Mouse (Mus musculus) embryonic facial prominence, embryonic 12.5 days (tissue): ENCODE results near the gene Usp31. TPM values are rescaled to one million over a fixed set of nuclear protein-coding genes. Genes with fewer than 3 reads are reported as not detected.

ENCODE experiments used
- ATAC-seq: fragments of 200-750 bp; cut with Nextera tagmentation; 2 replicates; pipeline ENCODE4 v1.8.0; 2017; ENCODE audit not compliant: insufficient number of reproducible peaks, insufficient read depth, low FRiP score, low TSS enrichment
- H3K27ac ChIP-seq: fragments of 300-500 bp; sonication (generic); 2 replicates; pipeline ENCODE4 v1.5.1; 2016; ENCODE audit warnings: mild to moderate bottlenecking
- H3K27me3 ChIP-seq: fragments of 300-500 bp; sonication (generic); 2 replicates; pipeline ENCODE4 v1.6.1; 2016; ENCODE audit warnings: mild to moderate bottlenecking, moderate library complexity
- H3K36me3 ChIP-seq: fragments of 300-500 bp; sonication (generic); 2 replicates; pipeline ENCODE4 v1.6.1; 2016; ENCODE audit warnings: mild to moderate bottlenecking
- H3K4me1 ChIP-seq: fragments of 300-500 bp; sonication (generic); 2 replicates; pipeline ENCODE4 v1.6.1; 2016
- H3K4me2 ChIP-seq: fragments of 300-500 bp; sonication (generic); replicated peaks from 2 replicates; pipeline ENCODE4 v1.6.1; 2016; ENCODE audit warnings: mild to moderate bottlenecking, moderate library complexity
- H3K4me3 ChIP-seq: fragments of 300-500 bp; sonication (generic); 2 replicates; pipeline ENCODE4 v1.5.1; 2016; ENCODE audit warnings: mild to moderate bottlenecking
- H3K9ac ChIP-seq: fragments of 300-500 bp; sonication (generic); 2 replicates; pipeline ENCODE4 v1.6.1; 2016; ENCODE audit warnings: mild to moderate bottlenecking, moderate library complexity
- H3K9me3 ChIP-seq: fragments of 300-500 bp; sonication (generic); 2 replicates; pipeline ENCODE4 v1.6.1; 2016; ENCODE audit warnings: mild to moderate bottlenecking, moderate library complexity
- WGBS: fragments of 180-500 bp; shearing (Covaris S2); methylation state at CpG from one replicate; pipeline ENCODE4 v1.1.7; 2016; 5-methylcytosine and 5-hydroxymethylcytosine counted together
- polyA plus RNA-seq: library from polyadenylated mRNA; unstranded; fragments of >200 nt; fragmentation: Nextera tagmentation; extraction: Ambion mirVana; gene quantifications from 2 replicates; pipeline ENCODE4 v1.2.1, GENCODE M21; 2016

The Usp31 gene
- polyA plus RNA-seq = 2.3 and 2.9 TPM in 2 replicates

- peak within 1 kb of the TSS; percentile 96 for H3K4me2 ChIP-seq
- no peaks in the 10 kb centered on the region for H3K27me3 ChIP-seq
- peak within 1 kb of the TSS; percentile 86 for H3K27ac ChIP-seq
- peak within 1 kb of the TSS; percentile 80 for H3K9ac ChIP-seq
- peak; percentile 99 for ATAC-seq
- no peaks in the 10 kb centered on the region; the same call in 1 of the 2 replicates for H3K36me3 ChIP-seq
- peak within 1 kb of the TSS; percentile 78 for H3K4me3 ChIP-seq
- H3K9me3 ChIP-seq = no peaks in the 10 kb centered on the region
- peaks cover 20% of the 10 kb centered on the region for H3K4me1 ChIP-seq
- under 1% methylated on average over 66 of the region's 82 CpGs for WGBS
Measured at GRCm38 (mm10) chr7:121707073-121707667, at the start of gene Usp31. Usp31 (minus strand) TSS chr7:121707253.

DNA sequence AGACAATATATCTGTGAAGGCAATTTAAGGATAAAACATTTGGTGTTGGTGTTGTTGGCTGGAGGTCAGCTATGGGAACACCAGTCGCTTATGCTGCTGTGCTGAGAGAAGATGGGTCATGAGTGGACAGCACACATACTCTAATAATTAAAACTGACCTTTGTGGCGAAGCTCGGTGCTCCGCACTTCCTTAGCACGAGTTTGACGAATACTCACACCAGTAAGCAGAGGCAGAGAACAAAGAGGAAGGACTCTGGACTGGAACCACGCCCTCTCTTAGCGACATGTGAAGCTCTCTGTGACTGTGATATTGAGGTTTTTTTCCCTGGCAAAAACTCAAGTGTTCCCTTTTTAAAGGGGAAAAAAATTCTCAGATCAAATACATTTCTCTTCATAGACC is 47.7 kb upstream of the Usp31 start:
- Histone ChIP-seq H3K9me3 (no peaks in the 10 kb centered on the region), H3K27ac (no peak overlapping the region), H3K4me1 (no peaks in the 10 kb centered on the region), H3K27me3 (no peaks in the 10 kb centered on the region), H3K9ac (no peak overlapping the region), H3K4me2 (no peak overlapping the region), H3K4me3 (no peak overlapping the region), H3K36me3 (no peaks in the 10 kb centered on the region)
- no peak for ATAC-seq
- 70% methylated on average over 8 of the region's 8 CpGs for WGBS

DNA sequence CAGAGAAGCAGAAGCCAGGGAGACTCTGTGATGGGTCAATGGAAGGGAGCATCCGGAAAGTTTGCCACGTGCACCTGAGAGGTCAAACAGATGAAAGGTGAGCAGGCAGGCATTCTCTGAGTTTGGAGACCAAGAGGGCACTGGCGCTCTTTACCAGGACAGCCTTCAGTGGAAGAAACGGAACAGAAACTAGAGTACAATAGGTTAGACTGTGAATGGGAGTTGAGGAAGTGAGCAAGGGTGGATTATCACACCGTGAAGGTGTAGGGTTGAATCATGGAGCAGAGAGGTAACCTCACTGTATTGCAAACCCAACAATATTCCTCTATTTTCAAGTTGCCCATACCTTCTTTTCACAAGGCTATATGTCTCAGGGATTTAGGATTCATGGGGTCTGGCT is 43.2 kb upstream of the Usp31 start:
- no peak for ATAC-seq

GRCm38 (mm10) chr7:121737511-121738415 is 30.7 kb upstream of the Usp31 start:
- no peaks in the 10 kb centered on the region for H3K9me3 ChIP-seq
- no peaks in the 10 kb centered on the region for H3K36me3 ChIP-seq
- ATAC-seq = no peak
- H3K4me2 ChIP-seq = no peak overlapping the region
- peaks cover 7% of the 10 kb centered on the region; the same call in 1 of the 2 replicates for H3K4me1 ChIP-seq
- H3K27ac ChIP-seq = no peak overlapping the region
- H3K9ac ChIP-seq = no peak overlapping the region
- H3K27me3 ChIP-seq = peaks cover 30% of the 10 kb centered on the region
- WGBS = 70% methylated on average over 29 of the region's 29 CpGs
- H3K4me3 ChIP-seq = no peak overlapping the region

More for the DNA sequence above, 43.2 kb upstream of the Usp31 start:
- no peak overlapping the region for H3K4me2 ChIP-seq
- no peak overlapping the region for H3K9ac ChIP-seq
- H3K4me3 ChIP-seq = no peak overlapping the region
- no peaks in the 10 kb centered on the region for H3K36me3 ChIP-seq
- no peaks in the 10 kb centered on the region for H3K9me3 ChIP-seq
- H3K4me1 ChIP-seq = no peaks in the 10 kb centered on the region
- H3K27me3 ChIP-seq = no peaks in the 10 kb centered on the region
- WGBS = 78% methylated on average over 5 of the region's 5 CpGs
- H3K27ac ChIP-seq = no peak overlapping the region

DNA sequence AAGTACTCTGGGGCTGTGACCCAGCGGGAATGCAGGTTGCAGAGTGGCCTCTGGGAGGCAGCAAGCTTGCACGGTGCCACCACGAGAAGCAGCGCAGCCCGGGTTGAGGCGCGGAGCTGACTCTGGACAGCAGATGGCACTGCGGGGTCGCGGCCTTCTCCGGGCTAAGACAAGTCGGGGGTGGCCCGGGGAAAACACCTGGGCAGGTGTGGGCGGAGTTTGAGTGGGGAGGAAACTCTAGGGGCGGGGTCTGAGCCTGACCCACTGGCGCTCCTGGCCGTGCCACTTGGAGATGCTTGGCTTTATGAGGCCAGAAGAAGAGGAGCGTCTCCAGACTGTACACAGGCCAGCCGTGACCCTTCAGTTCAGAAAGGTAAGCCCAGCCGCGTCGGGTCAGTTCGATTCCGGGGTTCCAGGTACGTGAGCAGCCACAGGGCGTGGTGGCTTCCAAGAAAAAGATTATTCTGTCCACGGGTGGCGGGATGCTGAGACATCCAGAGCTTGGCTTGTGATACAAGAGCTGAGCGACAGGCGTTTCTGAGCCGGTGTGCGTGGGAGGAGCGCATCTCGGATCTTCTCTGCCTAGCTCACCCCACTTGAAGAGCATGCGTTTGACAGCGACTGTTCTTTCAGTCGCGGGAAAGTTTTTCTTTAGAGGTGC is 27.2 kb upstream of the Usp31 start, which contains the start of gene Scnn1g:
Scnn1g (plus strand) TSS at position 309 of the 661 bp plus-strand sequence.
- no peak within 1 kb of the TSS for H3K9ac ChIP-seq

DNA sequence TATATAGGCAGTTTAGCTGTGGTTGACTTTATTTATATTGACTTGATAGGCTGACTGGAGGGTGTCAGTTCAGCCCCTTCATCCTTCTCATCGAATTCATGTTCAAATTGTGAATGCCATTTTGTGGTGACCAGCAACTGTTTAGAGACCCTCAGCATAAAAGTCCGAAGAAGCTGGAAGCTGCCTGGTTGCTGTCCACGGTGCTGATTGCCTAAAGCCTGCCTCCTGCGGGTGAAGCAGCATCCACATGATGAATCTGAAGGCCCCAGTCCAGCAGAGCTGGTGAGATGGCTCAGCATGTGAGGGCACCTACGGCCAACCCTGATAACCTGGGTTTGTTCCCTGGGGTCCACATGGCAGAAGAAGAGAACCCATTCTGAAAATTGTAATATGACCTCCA is 23.2 kb upstream of the Usp31 start:
- Histone ChIP-seq H3K4me2 (no peak overlapping the region), H3K4me1 (peaks cover 7% of the 10 kb centered on the region; the same call in 1 of the 2 replicates), H3K36me3 (no peaks in the 10 kb centered on the region), H3K9ac (no peak overlapping the region), H3K4me3 (no peak overlapping the region), H3K27ac (no peak overlapping the region), H3K27me3 (peaks cover 19% of the 10 kb centered on the region), H3K9me3 (no peaks in the 10 kb centered on the region)
- WGBS = 17% methylated on average over 5 of the region's 5 CpGs
- no peak for ATAC-seq

More for the DNA sequence above, 27.2 kb upstream of the Usp31 start, which contains the start of gene Scnn1g:
- Histone ChIP-seq H3K36me3 (no peaks in the 10 kb centered on the region), H3K9me3 (no peaks in the 10 kb centered on the region), H3K4me1 (peaks cover 7% of the 10 kb centered on the region; the same call in 1 of the 2 replicates), H3K27ac (no peak within 1 kb of the TSS), H3K4me2 (peak within 1 kb of the TSS; percentile 50), H3K4me3 (peak within 1 kb of the TSS; percentile 31), H3K27me3 (peaks cover 30% of the 10 kb centered on the region)
- ATAC-seq = peak; percentile 81
- under 1% methylated on average over 38 of the region's 38 CpGs for WGBS

GRCm38 (mm10) chr7:121717031-121717430 is 10.0 kb upstream of the Usp31 start:
- H3K4me2 ChIP-seq = no peak overlapping the region
- no peaks in the 10 kb centered on the region for H3K27me3 ChIP-seq
- WGBS = 74% methylated on average over 7 of the region's 7 CpGs
- H3K27ac ChIP-seq = no peak overlapping the region
- no peak overlapping the region for H3K4me3 ChIP-seq
- no peaks in the 10 kb centered on the region for H3K9me3 ChIP-seq
- ATAC-seq = no peak
- no peak overlapping the region for H3K9ac ChIP-seq
- H3K36me3 ChIP-seq = no peaks in the 10 kb centered on the region
- H3K4me1 ChIP-seq = no peaks in the 10 kb centered on the region

GRCm38 (mm10) chr7:121711171-121711570 is 4.1 kb upstream of the Usp31 start:
- Histone ChIP-seq H3K4me1 (0 out of 2 replicates have a peak, but pooled peaks cover under 1% of the 10 kb centered on the region), H3K4me3 (no peak overlapping the region), H3K27ac (no peak overlapping the region), H3K27me3 (no peaks in the 10 kb centered on the region), H3K9me3 (no peaks in the 10 kb centered on the region), H3K9ac (no peak overlapping the region), H3K36me3 (no peaks in the 10 kb centered on the region), H3K4me2 (no peak overlapping the region)
- no peak for ATAC-seq
- WGBS = 44% methylated on average over 2 of the region's 2 CpGs

DNA sequence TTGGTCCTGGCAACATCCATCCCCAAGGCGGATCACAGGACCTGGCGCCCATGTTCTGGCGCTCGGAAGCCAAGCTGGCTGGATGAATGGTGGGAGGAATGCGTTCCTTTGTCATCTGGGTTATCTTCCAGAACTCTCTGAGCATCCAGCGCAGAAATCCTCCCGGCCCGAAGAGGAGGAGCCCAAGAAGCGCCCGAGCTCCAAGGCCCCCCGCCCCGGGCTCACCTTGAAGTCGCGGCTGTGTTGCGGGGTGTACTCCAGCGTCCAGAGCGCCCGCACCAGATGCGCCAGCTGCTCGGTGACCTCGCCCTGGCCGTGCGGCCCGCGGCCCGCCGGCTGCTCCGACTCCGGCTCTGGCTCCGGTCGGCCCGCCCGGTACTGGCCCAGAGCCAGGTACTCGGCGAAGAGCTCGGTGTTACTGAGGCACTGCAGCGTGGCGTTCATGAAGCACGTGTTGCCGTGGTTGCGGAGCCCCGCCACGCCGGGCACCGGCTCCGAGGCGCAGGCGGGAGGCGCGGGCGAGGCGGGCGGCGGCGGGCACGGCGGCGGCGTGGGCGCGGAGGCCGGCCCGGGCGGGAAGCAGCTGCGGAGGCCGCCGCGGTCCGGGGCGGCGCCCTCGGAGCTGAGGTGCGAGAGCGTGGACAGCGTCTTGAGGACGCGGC is 511 bp downstream of the Usp31 start:
- peak overlapping the region; percentile 96 for H3K4me2 ChIP-seq
- H3K4me3 ChIP-seq = peak overlapping the region; percentile 78
- no peaks in the 10 kb centered on the region for H3K9me3 ChIP-seq
- ATAC-seq = peak; percentile 12
- peak overlapping the region; percentile 80 for H3K9ac ChIP-seq
- H3K27me3 ChIP-seq = no peaks in the 10 kb centered on the region
- H3K4me1 ChIP-seq = peaks cover 20% of the 10 kb centered on the region
- H3K36me3 ChIP-seq = no peaks in the 10 kb centered on the region; the same call in 1 of the 2 replicates
- H3K27ac ChIP-seq = peak overlapping the region; percentile 86
- WGBS = under 1% methylated on average over 72 of the region's 77 CpGs

GRCm38 (mm10) chr7:121705051-121705450 is 2.0 kb downstream of the Usp31 start:
- no peak overlapping the region for H3K9ac ChIP-seq
- no peak for ATAC-seq
- H3K9me3 ChIP-seq = no peaks in the 10 kb centered on the region
- no peak overlapping the region for H3K27ac ChIP-seq
- H3K4me2 ChIP-seq = peak overlapping the region; percentile 96; the same call in 1 of the 2 replicates
- 89% methylated on average over 2 of the region's 2 CpGs for WGBS
- no peaks in the 10 kb centered on the region for H3K27me3 ChIP-seq
- no peak overlapping the region for H3K4me3 ChIP-seq
- no peaks in the 10 kb centered on the region; the same call in 1 of the 2 replicates for H3K36me3 ChIP-seq
- peaks cover 20% of the 10 kb centered on the region for H3K4me1 ChIP-seq

GRCm38 (mm10) chr7:121701983-121702382 is 5.1 kb downstream of the Usp31 start:
- no peak overlapping the region for H3K9ac ChIP-seq
- no peak overlapping the region for H3K4me3 ChIP-seq
- H3K27me3 ChIP-seq = no peaks in the 10 kb centered on the region
- no peak for ATAC-seq
- no peak overlapping the region for H3K4me2 ChIP-seq
- WGBS = 60% methylated on average over 6 of the region's 6 CpGs
- H3K4me1 ChIP-seq = peaks cover 27% of the 10 kb centered on the region
- no peaks in the 10 kb centered on the region for H3K9me3 ChIP-seq
- no peaks in the 10 kb centered on the region; the same call in 1 of the 2 replicates for H3K36me3 ChIP-seq
- H3K27ac ChIP-seq = no peak overlapping the region
